Mouse (Mus musculus) Patski (cell line): ENCODE measurements around the gene Srp14. TPM values are rescaled to one million over a fixed set of nuclear protein-coding genes. Genes with fewer than 3 reads are reported as not detected.

Source experiments
- ATAC-seq: fragments of 100-300 bp; one replicate; pipeline ENCODE4 v1.8.0; 2021
- CTCF ChIA-PET: fragments of 350-600 bp; sonication (Branson Sonifier 250); formaldehyde crosslinking; loops from one replicate; lab custom pipeline; 2022; ENCODE audit warnings: inconsistent platforms; lab: Charles Lee
- POLR2A ChIA-PET: fragments of 350-600 bp; sonication (Branson Sonifier 250); formaldehyde crosslinking; loops from one replicate; lab custom pipeline; 2022; ENCODE audit warnings: antibody characterized with exemption, inconsistent platforms; lab: Charles Lee
- DNase-seq: peaks from one replicate; pipeline ENCODE4 v3.0.0-alpha.2; 2011; ENCODE audit warnings: low read depth, low spot score
- H3K27me3 ChIP-seq: fragments of 371-371 bp; one replicate; pipeline ENCODE4 v1.5.1; 2021
- CTCF ChIP-seq: fragments of 100-300 bp; IDR thresholded peaks from one replicate; pipeline ENCODE4 v1.5.1; 2021
- in situ Hi-C: fragments of 300-500 bp; cut with MboI; formaldehyde crosslinking; loops from 3 replicates; pipeline ENCODE4 v1.11.1; 2018; ENCODE audit warnings: low pct_unique_long_range_greater_than_20kb, mixed read lengths
- polyA plus RNA-seq: library from polyadenylated mRNA; unstranded; gene quantifications from one replicate; pipeline ENCODE4 v1.2.3, GENCODE M21; 2021

Gene Srp14
- polyA plus RNA-seq, 1 experiment from 2014 or later = 254 TPM

- ATAC-seq (no peak), DNase-seq (no peak)
- ChIA-PET POLR2A (no interaction called here), CTCF (interaction anchor here (1.0 kb wide), 1 partner anchor 103 kb away, joined by 3 read pairs; no protein-coding TSS in a partner anchor)
- TF ChIP-seq CTCF = no peak
- in situ Hi-C loops = no loop called here
- no peaks in the 10 kb centered on the region for H3K27me3 ChIP-seq
Observed at GRCm38 (mm10) chr2:118445696-118446674, 33.5 kb downstream of the Srp14 start.

GRCm38 (mm10) chr2:118442723-118443122 is 36.8 kb downstream of the Srp14 start:
- in situ Hi-C loops = no loop called here
- ChIA-PET POLR2A (no interaction called here), CTCF (interaction anchor here (1.2 kb wide), 1 partner anchor 21 kb away, joined by 3 read pairs; no protein-coding TSS in a partner anchor)
- no peak for TF ChIP-seq CTCF
- H3K27me3 ChIP-seq = no peaks in the 10 kb centered on the region
- DNase-seq (no peak), ATAC-seq (no peak)

GRCm38 (mm10) chr2:118442172-118442571 is 37.3 kb downstream of the Srp14 start:
- POLR2A ChIA-PET = no interaction called here
- no peak for TF ChIP-seq CTCF
- no peaks in the 10 kb centered on the region for H3K27me3 ChIP-seq
- DNase-seq = no peak
- in situ Hi-C loops = no loop called here
- ATAC-seq = no peak
- CTCF ChIA-PET = interaction anchor here (1.2 kb wide), 2 partner anchors 14 to 22 kb away, joined by 3 read pairs; no protein-coding TSS in a partner anchor

GRCm38 (mm10) chr2:118431589-118431988 is 47.9 kb downstream of the Srp14 start:
- peak; percentile 1 for DNase-seq
- CTCF ChIA-PET = interaction anchor here (1.0 to 1.6 kb wide), 6 partner anchors 13 to 167 kb away, joined by 3 to 12 read pairs (median 3); no protein-coding TSS in a partner anchor
- ATAC-seq = no peak
- in situ Hi-C loops = no loop called here
- POLR2A ChIA-PET = no interaction called here
- H3K27me3 ChIP-seq = no peaks in the 10 kb centered on the region
- peak; percentile 79 for TF ChIP-seq CTCF

GRCm38 (mm10) chr2:118430630-118431029 is 48.9 kb downstream of the Srp14 start:
- TF ChIP-seq CTCF = no peak
- ATAC-seq = no peak
- no peaks in the 10 kb centered on the region for H3K27me3 ChIP-seq
- ChIA-PET CTCF (no interaction called here), POLR2A (no interaction called here)
- in situ Hi-C loops = no loop called here
- no peak for DNase-seq

GRCm38 (mm10) chr2:118429297-118429696 is 50.2 kb downstream of the Srp14 start:
- no peak for ATAC-seq
- ChIA-PET CTCF (interaction anchor here (1.0 kb wide), 1 partner anchor 11 kb away, joined by 3 read pairs; no protein-coding TSS in a partner anchor), POLR2A (no interaction called here)
- in situ Hi-C loops = no loop called here
- H3K27me3 ChIP-seq = no peaks in the 10 kb centered on the region
- no peak for DNase-seq
- TF ChIP-seq CTCF = no peak

- DNase-seq (no peak), ATAC-seq (no peak)
- TF ChIP-seq CTCF = no peak
- ChIA-PET POLR2A (no interaction called here), CTCF (interaction anchor here (1.0 to 1.4 kb wide), 3 partner anchors 10 to 166 kb away, joined by 3 read pairs; no protein-coding TSS in a partner anchor)
- in situ Hi-C loops = no loop called here
- H3K27me3 ChIP-seq = no peaks in the 10 kb centered on the region
Observed at GRCm38 (mm10) chr2:118428296-118428695, 51.2 kb downstream of the Srp14 start.

Other genes starting within 250 kb of the Srp14 start
- gene Fsip1, start 222.7 kb downstream of the Srp14 start, polyA plus RNA-seq = 0.99 TPM
- gene Gpr176, start 106.3 kb downstream of the Srp14 start, polyA plus RNA-seq = 0.03 TPM
- gene Eif2ak4, start 91.1 kb downstream of the Srp14 start, polyA plus RNA-seq = 31.3 TPM
- gene Bmf, start 70.0 kb upstream of the Srp14 start, polyA plus RNA-seq = 12.0 TPM
- gene Bub1b, start 118.5 kb upstream of the Srp14 start, polyA plus RNA-seq = 44.8 TPM
- gene Pak6, start 183.6 kb upstream of the Srp14 start, polyA plus RNA-seq = 0.15 TPM
- 0.01 TPM for gene Ankrd63, start 224.3 kb upstream of the Srp14 start, polyA plus RNA-seq
- 0.03 TPM for gene Plcb2, start 248.7 kb upstream of the Srp14 start, polyA plus RNA-seq